ENCODE assay signal across 8 mouse cellular contexts in the genomic region with DNA sequence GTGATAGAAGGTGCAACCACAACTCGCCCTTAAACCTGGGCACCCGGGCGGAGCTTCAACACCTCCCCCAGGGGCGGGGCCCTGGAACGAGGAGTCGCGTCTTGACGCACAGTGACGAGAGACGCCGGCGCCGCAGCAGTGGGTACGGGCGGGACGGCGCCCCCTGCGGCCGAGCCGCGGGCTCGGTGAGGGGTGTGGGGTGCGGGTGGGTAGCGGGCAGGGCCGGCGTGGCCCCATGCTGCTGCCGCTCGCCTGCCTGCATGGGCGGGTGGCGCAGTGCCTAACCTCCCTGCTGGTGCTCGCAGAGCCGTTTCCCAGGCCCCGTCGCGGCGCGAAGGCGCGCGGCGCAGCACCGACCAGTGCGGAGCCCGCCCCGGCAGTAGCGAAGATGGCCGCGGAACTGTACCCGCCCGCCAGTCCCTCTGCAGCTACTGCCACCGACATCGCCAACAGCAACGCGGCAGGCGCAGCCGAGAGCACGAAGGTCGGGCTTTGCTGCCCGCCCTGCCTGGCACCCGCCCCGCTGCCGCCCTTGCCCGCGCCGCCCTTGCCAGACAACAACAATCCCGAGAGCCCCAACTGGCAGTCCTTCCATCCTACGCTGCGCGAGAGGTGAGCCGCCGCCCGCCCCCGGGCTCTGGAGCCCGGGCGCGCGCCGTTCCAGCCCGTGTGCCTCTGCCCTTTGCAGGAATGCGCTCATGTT. TPM values are rescaled to one million over a fixed set of nuclear protein-coding genes. Genes with fewer than 3 reads are reported as not detected.
A peak's percentile ranks its signal among the peaks of the same experiment; 100 is the strongest.
DNase-seq lines count a peak whose midpoint lies in the region; ATAC-seq lines count a peak whose summit lies in the region.

A gene (plus strand): TSS at position 112 of the 703 bp plus-strand sequence.

- H3K9me3 ChIP-seq in hindbrain, embryonic 12.5 days (replicated peaks): no peaks in the 10 kb centered on the region

- ATAC-seq in hindbrain, embryonic 12.5 days (ENCODE audit: low FRiP score): peak; percentile 95

- WGBS in hindbrain, embryonic 12.5 days: under 1% methylated on average over 79 of the region's 80 CpGs

- peak within 1 kb of the TSS; percentile 94 for H3K27ac ChIP-seq in hindbrain, embryonic 12.5 days

- peak within 1 kb of the TSS; percentile 70 for H3K4me3 ChIP-seq in hindbrain, embryonic 12.5 days

- DNase-seq in R1 (ENCODE audit: low read depth, low spot score): peak; percentile 87
- DNase-seq in cerebellum, postnatal 25 days: peak; percentile 95 to 97
- DNase-seq in frontal cortex, postnatal 14 days (ENCODE audit: low spot score in 2 of 2): peak; percentile 80 to 85
- peak; percentile 80 to 88 for DNase-seq in layer of hippocampus, postnatal 25 days (ENCODE audit: extremely low spot score in 1 of 2, low spot score in 1 of 2)
- DNase-seq in lung, postnatal 14 days: peak; percentile 87
- peak; percentile 64 for DNase-seq in retina, adult 2 months (ENCODE audit: low read depth, low spot score)
- peak; percentile 91 for DNase-seq in thymus, postnatal 25 days

- peak within 1 kb of the TSS; percentile 90 for H3K9ac ChIP-seq in hindbrain, embryonic 12.5 days

- H3K36me3 ChIP-seq in hindbrain, embryonic 12.5 days: peaks cover 70% of the 10 kb centered on the region

- H3K27me3 ChIP-seq in hindbrain, embryonic 12.5 days: no peaks in the 10 kb centered on the region

- peak within 1 kb of the TSS; percentile 85 for H3K4me2 ChIP-seq in hindbrain, embryonic 12.5 days (replicated peaks)

- H3K4me1 ChIP-seq in hindbrain, embryonic 12.5 days: peaks cover 15% of the 10 kb centered on the region

RNA-seq across cellular contexts. Expression of the gene that starts here (rescaled TPM):
- 34.5 and 34.8 TPM in 2 replicates for polyA plus RNA-seq in hindbrain, embryonic 12.5 days (2016; fragmentation: Nextera tagmentation; extraction: Ambion mirVana)
- total RNA-seq in layer of hippocampus, postnatal 25 days (2021): 10 to 100 TPM; 55.3 to 56.5 TPM

Comparison
In these comparisons a context has a peak if more than half of its experiments do, and no peak if none do; other contexts are left out.
1. Peak in every context shown above with its lines: DNase-seq, ATAC-seq, H3K4me3 ChIP-seq and H3K27ac ChIP-seq.